Mouse (Mus musculus) stomach, postnatal 0 days (tissue): ENCODE data around the gene Tjp1. TPM values are rescaled to one million over a fixed set of nuclear protein-coding genes. Genes with fewer than 3 reads are reported as not detected.

Experiments
- ATAC-seq: fragments of 200-750 bp; cut with Nextera tagmentation; 2 replicates; pipeline ENCODE4 v1.8.0; 2017; ENCODE audit not compliant: low FRiP score, low TSS enrichment
- DNase-seq: peaks from one replicate; pipeline ENCODE4 v3.0.0-alpha.2; 2016; ENCODE audit warnings: low spot score
- H3K27ac ChIP-seq: fragments of 300-500 bp; sonication (generic); replicated peaks from 2 replicates; pipeline ENCODE4 v1.5.1; 2014; ENCODE audit warnings: mild to moderate bottlenecking, control low read depth
- H3K27me3 ChIP-seq: fragments of 300-500 bp; sonication (generic); 2 replicates; pipeline ENCODE4 v1.6.1; 2014; ENCODE audit warnings: low read length; ENCODE audit not compliant: control insufficient read depth, insufficient read depth
- H3K36me3 ChIP-seq: fragments of 300-500 bp; sonication (generic); 2 replicates; pipeline ENCODE4 v1.6.1; 2014; ENCODE audit warnings: low read length, mixed read lengths; ENCODE audit not compliant: control insufficient read depth, insufficient read depth
- H3K4me1 ChIP-seq: fragments of 300-500 bp; sonication (generic); replicated peaks from 2 replicates; pipeline ENCODE4 v1.6.1; 2014; ENCODE audit warnings: antibody characterized with exemption; ENCODE audit not compliant: control insufficient read depth, insufficient read depth
- H3K4me2 ChIP-seq: fragments of 300-500 bp; sonication (generic); replicated peaks from 2 replicates; pipeline ENCODE4 v1.6.1; 2014; ENCODE audit warnings: low read depth, mild to moderate bottlenecking, control low read depth, moderate library complexity
- H3K4me3 ChIP-seq: fragments of 300-500 bp; sonication (generic); 2 replicates; pipeline ENCODE4 v1.5.1; 2014; ENCODE audit warnings: low read depth, low read length, control low read depth
- H3K9ac ChIP-seq: fragments of 300-500 bp; sonication (generic); 2 replicates; pipeline ENCODE4 v1.6.1; 2014; ENCODE audit warnings: mild to moderate bottlenecking, low read length, control low read depth, mixed read lengths
- H3K9me3 ChIP-seq: fragments of 300-500 bp; sonication (generic); 2 replicates; pipeline ENCODE4 v1.6.1; 2016; ENCODE audit warnings: low read length; ENCODE audit not compliant: control insufficient read depth
- CTCF ChIP-seq: IDR thresholded peaks from 2 replicates; pipeline ENCODE4 v1.5.1; 2016; ENCODE audit warnings: antibody characterized with exemption, low read depth, mild to moderate bottlenecking, moderate library complexity
- EP300 ChIP-seq: optimal IDR thresholded peaks from 2 replicates; pipeline ENCODE3; 2016; ENCODE audit warnings: antibody characterized with exemption
- WGBS: fragments of 180-500 bp; shearing (Covaris S2); extraction: QIAGEN DNeasy Blood & Tissue Kit; methylation state at CpG from one replicate; pipeline ENCODE4 v1.1.7; 2014; 5-methylcytosine and 5-hydroxymethylcytosine counted together
- polyA plus RNA-seq: library from polyadenylated mRNA; unstranded; fragments of >200 nt; fragmentation: Nextera tagmentation; extraction: Ambion mirVana; gene quantifications from 2 replicates; pipeline ENCODE4 v1.2.1, GENCODE M21; 2015

Tjp1 gene
- polyA plus RNA-seq, 1 experiment from 2014 or later = 12.6 TPM

- Histone ChIP-seq H3K9me3 (no peaks in the 10 kb centered on the region), H3K27me3 (no peaks in the 10 kb centered on the region), H3K4me3 (no peak overlapping the region), H3K27ac (no peak overlapping the region), H3K9ac (no peak overlapping the region), H3K4me2 (no peak overlapping the region), H3K36me3 (no peaks in the 10 kb centered on the region), H3K4me1 (no peaks in the 10 kb centered on the region)
- no peak for TF ChIP-seq CTCF
- ATAC-seq = no peak
- WGBS = 85% methylated on average over 4 of the region's 4 CpGs
- DNase-seq = no peak
These were observed 131.7 kb downstream of the Tjp1 start for GRCm38 (mm10) chr7:65395891-65396290.

GRCm38 (mm10) chr7:65395166-65395565 lies 132.4 kb downstream of the Tjp1 start:
- H3K4me3 ChIP-seq = no peak overlapping the region
- H3K9ac ChIP-seq = no peak overlapping the region
- no peak overlapping the region for H3K4me2 ChIP-seq
- WGBS = 82% methylated on average over 5 of the region's 5 CpGs
- ATAC-seq = no peak
- no peaks in the 10 kb centered on the region for H3K27me3 ChIP-seq
- no peaks in the 10 kb centered on the region for H3K36me3 ChIP-seq
- no peak for TF ChIP-seq CTCF
- no peak for TF ChIP-seq EP300
- DNase-seq = no peak
- no peaks in the 10 kb centered on the region for H3K4me1 ChIP-seq
- H3K9me3 ChIP-seq = no peaks in the 10 kb centered on the region
- no peak overlapping the region for H3K27ac ChIP-seq

DNA sequence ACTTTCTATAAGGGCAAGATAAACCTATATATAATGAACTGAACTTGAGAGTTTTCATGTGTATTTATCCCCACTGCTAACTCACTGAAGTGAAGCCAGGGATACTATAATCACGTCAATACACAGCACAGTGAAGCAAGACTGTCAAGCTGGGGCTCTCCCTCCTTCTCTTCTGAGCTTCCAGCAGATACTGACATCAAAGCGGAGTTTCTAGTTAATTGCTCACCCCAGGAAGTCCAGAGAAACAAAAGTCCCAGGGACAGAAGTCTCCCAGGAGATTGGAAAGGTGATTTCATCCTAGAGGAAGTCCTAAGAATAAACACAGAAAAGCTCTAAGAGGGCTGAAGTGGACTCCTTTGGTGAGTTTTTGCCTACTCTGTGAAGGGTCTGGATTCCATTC lies 132.9 kb downstream of the Tjp1 start:
- no peak for TF ChIP-seq CTCF
- no peak for TF ChIP-seq EP300
- H3K9me3 ChIP-seq = no peaks in the 10 kb centered on the region

DNA sequence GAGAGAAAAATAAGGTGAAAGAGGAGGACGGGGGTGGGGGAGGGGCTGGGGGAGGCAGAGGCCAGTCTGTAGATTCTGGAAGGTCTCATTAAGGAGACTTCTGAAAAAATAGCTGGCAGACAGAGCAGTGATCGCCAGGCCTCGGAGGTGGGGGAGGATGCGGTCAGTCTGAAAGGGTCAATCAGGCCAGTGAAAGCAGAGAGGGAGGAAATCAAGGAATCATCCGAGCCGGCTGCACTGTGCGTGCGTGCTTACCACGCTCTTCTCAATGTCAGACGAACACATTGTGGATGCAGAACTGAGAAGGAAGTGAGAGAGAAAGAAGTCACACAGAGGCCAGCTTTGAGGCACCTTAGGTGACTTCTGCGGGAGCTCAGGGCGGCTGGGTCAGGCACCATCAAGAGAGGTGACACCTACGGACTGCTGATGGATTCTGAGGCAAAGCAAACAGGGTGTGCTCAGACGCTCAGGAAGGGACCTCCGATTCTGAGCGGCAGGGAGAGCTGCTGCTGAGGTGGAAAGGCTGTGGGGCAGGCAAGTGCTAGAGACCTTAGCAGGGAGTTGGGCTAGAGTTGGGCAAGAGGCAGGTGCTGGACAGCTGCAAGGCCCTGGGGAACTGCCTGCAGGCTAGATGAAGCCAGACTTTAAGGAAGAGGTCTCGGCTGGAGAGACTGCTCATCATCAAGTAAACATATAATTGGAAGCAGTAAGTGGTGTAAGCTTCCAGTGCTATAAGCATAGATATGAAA lies 133.7 kb downstream of the Tjp1 start:
- WGBS = 12% methylated on average over 17 of the region's 17 CpGs

More for the DNA sequence above, 132.9 kb downstream of the Tjp1 start:
- ATAC-seq (no peak), DNase-seq (no peak)
- Histone ChIP-seq H3K36me3 (no peaks in the 10 kb centered on the region), H3K4me2 (no peak overlapping the region), H3K27ac (no peak overlapping the region), H3K27me3 (no peaks in the 10 kb centered on the region), H3K4me1 (no peaks in the 10 kb centered on the region), H3K4me3 (no peak overlapping the region), H3K9ac (no peak overlapping the region)
- WGBS = 40% methylated on average over 2 of the region's 2 CpGs

GRCm38 (mm10) chr7:65392986-65393385 lies 134.6 kb downstream of the Tjp1 start:
- Histone ChIP-seq H3K9me3 (no peaks in the 10 kb centered on the region), H3K27ac (no peak overlapping the region), H3K36me3 (no peaks in the 10 kb centered on the region), H3K4me2 (no peak overlapping the region), H3K4me3 (no peak overlapping the region), H3K4me1 (no peaks in the 10 kb centered on the region), H3K9ac (no peak overlapping the region), H3K27me3 (no peaks in the 10 kb centered on the region)
- ATAC-seq (peak; percentile 32; the same call in 1 of the 2 replicates), DNase-seq (peak; percentile 16)
- no peak for TF ChIP-seq CTCF
- no peak for TF ChIP-seq EP300
- 54% methylated on average over 9 of the region's 9 CpGs for WGBS

More for the DNA sequence above, 133.7 kb downstream of the Tjp1 start:
- TF ChIP-seq CTCF (no peak), EP300 (no peak)
- DNase-seq (peak; percentile 29), ATAC-seq (no peak; the same call in 1 of the 2 replicates)
- no peak overlapping the region for H3K4me3 ChIP-seq
- H3K27me3 ChIP-seq = no peaks in the 10 kb centered on the region
- peak overlapping the region; percentile 25; the same call in 1 of the 2 replicates for H3K4me2 ChIP-seq
- no peaks in the 10 kb centered on the region for H3K9me3 ChIP-seq
- H3K27ac ChIP-seq = no peak overlapping the region
- 0 out of 2 replicates have a peak overlapping the region, but pooled peaks have one; percentile 13 for H3K9ac ChIP-seq
- H3K36me3 ChIP-seq = no peaks in the 10 kb centered on the region
- H3K4me1 ChIP-seq = no peaks in the 10 kb centered on the region

DNA sequence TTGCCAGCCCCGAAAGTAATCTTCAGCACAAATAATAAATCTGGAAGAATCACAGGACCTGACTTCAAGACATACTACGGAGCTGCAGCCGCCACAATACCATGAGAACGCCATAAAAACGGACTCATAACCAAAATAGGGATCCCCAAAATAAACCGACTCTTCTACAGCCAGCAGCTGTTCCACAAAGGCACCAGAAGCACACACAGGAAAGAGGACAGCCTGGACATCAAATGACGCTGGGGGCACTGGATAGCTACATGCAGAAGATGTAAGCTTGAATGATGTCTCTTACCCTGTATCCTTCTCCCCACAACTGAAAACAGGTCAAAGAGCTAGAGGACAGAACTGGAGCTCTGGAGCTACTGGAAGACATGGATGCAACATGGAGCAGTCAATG lies 138.0 kb downstream of the Tjp1 start:
- Histone ChIP-seq H3K4me2 (no peak overlapping the region), H3K36me3 (no peaks in the 10 kb centered on the region), H3K4me1 (no peaks in the 10 kb centered on the region), H3K27ac (no peak overlapping the region), H3K9ac (no peak overlapping the region), H3K27me3 (no peaks in the 10 kb centered on the region), H3K4me3 (no peak overlapping the region), H3K9me3 (no peaks in the 10 kb centered on the region)
- no peak for DNase-seq
- no peak for TF ChIP-seq EP300
- TF ChIP-seq CTCF = no peak
- 90% methylated on average over 7 of the region's 7 CpGs for WGBS
- ATAC-seq = no peak
